Mouse (Mus musculus) heart, embryonic 14.5 days (tissue): ENCODE measurements around the gene Arvcf. TPM values are rescaled to one million over a fixed set of nuclear protein-coding genes. Genes with fewer than 3 reads are reported as not detected.

Experiments
- ATAC-seq: fragments of 200-750 bp; cut with Nextera tagmentation; 2 replicates; pipeline ENCODE4 v1.8.0; 2017; ENCODE audit warnings: low read depth, moderate TSS enrichment; ENCODE audit not compliant: insufficient number of reproducible peaks, insufficient read depth, low FRiP score
- H3K27ac ChIP-seq, 2 experiments: fragments of 200-500 bp in 1 of 2; fragments of 300-500 bp in 1 of 2; sonication (generic) in 1 of 2; replicated peaks in 1 of 2; 2 replicates each; pipeline ENCODE4 v1.5.1; 2012 to 2014; ENCODE audit warnings: low read depth in 2 of 2, low read length in 2 of 2, control low read depth in 1 of 2, mild to moderate bottlenecking in 1 of 2, mixed read lengths in 1 of 2; ENCODE audit not compliant: control insufficient read depth in 1 of 2, insufficient read depth in 1 of 2
- H3K27me3 ChIP-seq: fragments of 300-500 bp; sonication (generic); 2 replicates; pipeline ENCODE4 v1.6.1; 2014; ENCODE audit warnings: mild to moderate bottlenecking, low read length, control low read depth; ENCODE audit not compliant: control insufficient read depth, insufficient read depth
- H3K36me3 ChIP-seq: fragments of 300-500 bp; sonication (generic); 2 replicates; pipeline ENCODE4 v1.6.1; 2014; ENCODE audit warnings: mild to moderate bottlenecking, control low read depth, low read length, mixed read lengths; ENCODE audit not compliant: control insufficient read depth, insufficient read depth
- H3K4me1 ChIP-seq, 2 experiments: fragments of 200-500 bp in 1 of 2; fragments of 300-500 bp in 1 of 2; sonication (generic) in 1 of 2; 2 replicates each; pipeline ENCODE4 v1.6.1; 2012 to 2014; ENCODE audit warnings: low read length in 2 of 2, control low read depth in 1 of 2, mixed read lengths in 1 of 2; ENCODE audit not compliant: control insufficient read depth in 2 of 2, insufficient read depth in 2 of 2
- H3K4me2 ChIP-seq: fragments of 300-500 bp; sonication (generic); 2 replicates; pipeline ENCODE4 v1.6.1; 2014; ENCODE audit warnings: mild to moderate bottlenecking, low read length
- H3K4me3 ChIP-seq, 2 experiments: fragments of 200-500 bp in 1 of 2; fragments of 300-500 bp in 1 of 2; sonication (generic) in 1 of 2; 2 replicates each; pipeline ENCODE4 v1.5.1; 2012 to 2014; ENCODE audit warnings: low read length in 2 of 2, mild to moderate bottlenecking in 2 of 2, control low read depth in 1 of 2, low read depth in 1 of 2, moderate library complexity in 1 of 2; ENCODE audit not compliant: control insufficient read depth in 1 of 2, insufficient read depth in 1 of 2
- H3K9ac ChIP-seq: fragments of 300-500 bp; sonication (generic); 2 replicates; pipeline ENCODE4 v1.6.1; 2014; ENCODE audit warnings: mild to moderate bottlenecking, low read length
- H3K9me3 ChIP-seq: fragments of 300-500 bp; sonication (generic); 2 replicates; pipeline ENCODE4 v1.6.1; 2016; ENCODE audit warnings: low read length, control low read depth; ENCODE audit not compliant: control insufficient read depth
- WGBS: fragments of 180-500 bp; shearing (Covaris S2); extraction: QIAGEN DNeasy Blood & Tissue Kit; methylation state at CpG from one replicate; pipeline ENCODE4 v1.1.7; 2014; 5-methylcytosine and 5-hydroxymethylcytosine counted together
- polyA plus RNA-seq: library from polyadenylated mRNA; unstranded; fragments of >200 nt; fragmentation: Nextera tagmentation; extraction: Ambion mirVana; gene quantifications from 2 replicates; pipeline ENCODE4 v1.2.1, GENCODE M21; 2014

Gene Arvcf
- polyA plus RNA-seq, 1 experiment from 2014 or later: 32.3 TPM

DNA sequence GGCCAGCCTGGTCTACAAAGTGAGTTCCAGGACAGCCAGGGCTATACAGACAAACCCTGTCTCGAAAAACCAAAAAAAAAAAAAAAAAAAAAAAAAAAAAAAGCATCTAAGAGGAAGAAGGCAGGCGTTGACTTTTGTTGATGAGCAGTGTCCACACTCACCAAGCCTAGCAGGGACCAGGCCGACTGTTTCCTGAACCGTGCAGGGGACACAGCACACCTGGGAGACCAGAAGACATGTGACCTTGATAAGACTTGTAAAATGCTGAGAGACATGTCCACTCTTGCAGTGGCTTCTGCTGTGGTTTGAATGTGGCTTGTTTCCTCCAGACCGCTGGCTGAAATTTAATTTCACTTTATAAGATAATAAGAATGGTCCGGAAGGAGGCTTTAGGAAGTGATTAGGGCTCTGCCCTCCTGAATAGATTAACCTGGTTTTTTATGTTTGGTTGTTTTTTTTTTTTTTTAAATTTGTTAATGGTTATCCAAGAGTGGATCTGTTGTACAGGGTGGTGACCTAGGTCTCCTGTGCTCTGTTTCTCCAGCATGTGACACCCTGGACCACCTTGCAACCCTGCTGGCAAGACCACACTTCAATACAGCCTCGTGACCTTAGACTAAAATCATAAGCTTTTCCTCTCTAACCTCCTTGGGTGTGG lies 28.4 kb downstream of the Arvcf start:
- no peak for ATAC-seq
- Histone ChIP-seq H3K9me3 (no peaks in the 10 kb centered on the region), H3K4me3 (no peak overlapping the region), H3K9ac (no peak overlapping the region), H3K4me2 (no peak overlapping the region), H3K27ac (no peak overlapping the region), H3K27me3 (no peaks in the 10 kb centered on the region), H3K4me1 (peaks cover 13 to 20% of the 10 kb centered on the region in 2 experiments), H3K36me3 (no peaks in the 10 kb centered on the region)
- WGBS: 71% methylated on average over 6 of the region's 7 CpGs

DNA sequence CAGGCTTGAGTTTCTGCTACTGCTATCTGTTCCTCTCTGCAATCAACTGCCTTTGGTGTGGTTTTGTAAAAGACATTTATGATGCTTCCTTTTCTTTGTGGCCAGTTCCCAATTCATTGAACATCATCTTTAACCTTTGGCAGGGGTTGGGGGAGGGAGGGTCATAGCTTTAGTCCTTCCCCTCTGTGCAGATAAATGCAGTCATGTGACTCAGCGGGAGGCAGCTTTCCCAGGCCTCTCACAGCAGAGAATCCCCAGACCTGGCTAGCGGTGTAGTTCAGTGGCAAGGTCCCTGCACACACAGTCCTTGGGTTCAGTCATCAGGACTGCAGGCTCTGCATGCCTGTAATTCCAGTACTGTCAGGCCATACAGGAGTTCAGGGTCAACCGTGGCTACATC lies 29.2 kb downstream of the Arvcf start:
- WGBS: 15% methylated on average over 3 of the region's 3 CpGs
- Histone ChIP-seq H3K4me2 (no peak overlapping the region), H3K4me1 (peaks cover 13 to 20% of the 10 kb centered on the region in 2 experiments), H3K27ac (no peak overlapping the region), H3K4me3 (no peak overlapping the region), H3K36me3 (no peaks in the 10 kb centered on the region), H3K9me3 (no peaks in the 10 kb centered on the region), H3K9ac (no peak overlapping the region), H3K27me3 (no peaks in the 10 kb centered on the region)
- ATAC-seq: 0 out of 2 replicates have a peak, but pooled peaks have one; percentile 54

DNA sequence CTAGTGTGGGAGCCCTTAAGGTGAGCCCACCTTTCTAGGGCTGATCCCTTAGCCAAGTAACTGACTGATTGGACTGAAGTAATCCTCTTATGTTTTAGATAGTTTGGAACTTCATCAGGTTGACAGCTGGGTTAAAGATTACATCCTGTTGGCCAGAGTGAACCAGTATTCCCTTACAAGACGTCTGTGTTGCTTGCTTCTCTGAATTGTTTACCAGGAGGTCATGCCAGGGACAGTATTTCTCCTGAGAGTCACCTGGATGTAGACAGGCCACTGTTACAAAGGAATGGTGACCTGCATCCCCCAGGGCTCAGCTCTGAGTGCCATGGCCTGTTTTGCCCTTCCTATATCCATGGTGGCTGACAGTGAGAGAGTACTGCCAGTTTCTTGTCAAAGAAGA lies 30.5 kb downstream of the Arvcf start:
- Histone ChIP-seq H3K4me3 (no peak overlapping the region), H3K4me1 (peaks cover 16 to 27% of the 10 kb centered on the region in 2 experiments), H3K9me3 (no peaks in the 10 kb centered on the region), H3K36me3 (no peaks in the 10 kb centered on the region), H3K27ac (no peak overlapping the region), H3K9ac (no peak overlapping the region), H3K4me2 (no peak overlapping the region), H3K27me3 (no peaks in the 10 kb centered on the region)
- no peak for ATAC-seq
- 55% methylated on average over 1 of the region's 1 CpGs for WGBS

DNA sequence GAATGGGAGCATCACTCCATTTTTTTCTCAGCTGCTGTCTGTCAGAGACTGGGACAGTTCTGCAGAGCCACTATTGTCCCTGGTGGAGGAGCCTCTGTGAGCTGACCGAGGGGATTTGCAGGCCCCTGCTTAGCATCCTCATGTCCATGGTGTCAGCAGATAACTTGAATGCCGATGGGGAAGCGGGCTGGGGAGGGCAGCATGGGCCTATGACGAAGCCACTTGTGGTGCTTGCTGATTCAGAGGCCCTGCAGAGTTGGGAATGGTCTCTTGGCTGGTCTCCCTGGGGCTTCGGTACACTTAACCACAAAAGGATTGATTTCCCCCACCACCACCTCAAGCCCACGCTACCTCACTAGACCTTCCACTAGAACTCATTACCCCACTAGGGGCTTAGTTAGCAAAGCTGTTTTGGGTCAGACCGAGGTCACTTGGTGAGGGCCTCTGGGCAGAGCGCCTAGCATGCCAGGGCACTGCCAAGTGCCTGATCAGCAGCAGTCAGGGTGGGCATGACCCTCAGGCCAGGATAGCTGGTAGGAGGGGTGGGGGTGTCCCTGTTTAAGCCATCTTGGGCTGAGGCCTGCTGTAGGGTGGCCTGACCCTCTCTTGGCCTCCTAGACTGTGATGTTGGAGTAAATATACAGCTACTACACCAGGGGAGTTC lies 31.5 kb downstream of the Arvcf start:
- no peak overlapping the region; a peak in 1 of 4 replicates for H3K27ac ChIP-seq
- H3K9me3 ChIP-seq: no peaks in the 10 kb centered on the region
- no peak for ATAC-seq
- WGBS: 51% methylated on average over 8 of the region's 8 CpGs
- peaks cover 20 to 33% of the 10 kb centered on the region in 2 experiments for H3K4me1 ChIP-seq
- no peaks in the 10 kb centered on the region for H3K27me3 ChIP-seq
- H3K4me2 ChIP-seq: no peak overlapping the region
- 0 out of 2 replicates have a peak overlapping the region, but pooled peaks have one; percentile 31 for H3K9ac ChIP-seq
- no peaks in the 10 kb centered on the region for H3K36me3 ChIP-seq
- no peak overlapping the region for H3K4me3 ChIP-seq

DNA sequence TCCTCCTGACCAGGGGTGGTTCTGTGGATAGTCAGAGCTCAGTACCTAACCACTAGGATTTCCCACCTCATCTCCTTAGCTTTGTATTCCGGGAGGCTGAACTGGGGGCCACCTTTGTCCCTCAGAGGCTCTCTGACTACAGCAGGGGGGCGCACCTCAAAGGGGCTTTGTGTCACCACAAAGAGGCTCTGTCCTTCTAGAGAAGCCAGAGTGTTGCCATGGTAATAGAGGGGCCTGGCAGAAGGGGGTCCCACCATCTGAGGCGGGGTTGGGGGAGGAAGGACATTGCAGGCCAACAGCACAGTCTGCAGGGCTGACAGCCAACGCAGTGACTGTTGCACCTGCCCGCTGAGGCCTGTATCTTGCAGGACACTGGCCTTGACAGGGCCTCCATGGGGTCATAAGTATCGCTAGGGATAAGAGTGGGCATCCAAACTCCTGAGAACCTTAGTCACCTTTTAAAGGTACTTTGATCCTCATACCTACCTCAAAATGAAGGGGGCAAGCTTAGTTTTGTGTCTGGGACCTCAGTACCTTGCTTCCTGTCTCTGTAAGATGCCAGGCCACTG lies 32.6 kb downstream of the Arvcf start:
- no peak overlapping the region for H3K27ac ChIP-seq
- no peaks in the 10 kb centered on the region for H3K9me3 ChIP-seq
- 62% methylated on average over 6 of the region's 6 CpGs for WGBS
- no peak overlapping the region for H3K4me2 ChIP-seq
- no peaks in the 10 kb centered on the region for H3K27me3 ChIP-seq
- H3K4me3 ChIP-seq: no peak overlapping the region
- no peaks in the 10 kb centered on the region for H3K36me3 ChIP-seq
- no peak overlapping the region for H3K9ac ChIP-seq
- peaks cover 23 to 33% of the 10 kb centered on the region in 2 experiments for H3K4me1 ChIP-seq
- no peak for ATAC-seq

DNA sequence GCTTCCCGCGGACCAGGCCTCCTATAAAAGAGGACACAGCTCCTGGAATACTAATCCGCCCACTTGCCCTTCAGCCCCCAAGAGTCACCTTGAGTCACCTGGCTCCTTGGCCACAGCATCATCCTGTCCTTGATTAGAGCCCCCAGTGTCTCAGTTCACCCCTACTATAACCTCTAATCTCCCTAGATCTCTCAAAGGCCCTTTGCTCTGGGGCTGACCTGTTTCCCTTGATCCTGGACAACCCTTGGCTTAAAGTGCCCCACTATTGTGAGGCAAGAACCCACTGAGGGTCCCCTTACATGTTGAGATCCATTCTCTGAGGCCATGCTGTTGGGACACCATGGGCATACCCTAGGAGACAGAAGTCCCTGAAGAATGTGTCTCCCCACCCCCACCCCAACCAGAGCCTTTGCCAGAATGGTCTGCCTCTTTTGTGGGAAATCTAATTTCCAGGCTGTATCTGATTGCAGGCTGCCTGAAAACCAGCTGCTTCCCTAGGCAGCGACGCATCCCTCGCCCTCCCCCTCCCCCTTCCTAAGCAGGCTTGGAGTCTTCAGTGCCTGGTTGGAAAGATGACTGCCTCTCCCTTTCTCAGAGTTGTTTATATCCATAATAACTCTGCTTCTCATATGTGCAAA lies 33.8 kb downstream of the Arvcf start:
- Histone ChIP-seq H3K27ac (no peak overlapping the region), H3K4me1 (peaks cover 22 to 33% of the 10 kb centered on the region in 2 experiments), H3K9me3 (no peaks in the 10 kb centered on the region), H3K36me3 (no peaks in the 10 kb centered on the region), H3K4me2 (no peak overlapping the region), H3K27me3 (no peaks in the 10 kb centered on the region), H3K4me3 (no peak overlapping the region), H3K9ac (no peak overlapping the region)
- WGBS: 64% methylated on average over 6 of the region's 6 CpGs
- ATAC-seq: no peak

DNA sequence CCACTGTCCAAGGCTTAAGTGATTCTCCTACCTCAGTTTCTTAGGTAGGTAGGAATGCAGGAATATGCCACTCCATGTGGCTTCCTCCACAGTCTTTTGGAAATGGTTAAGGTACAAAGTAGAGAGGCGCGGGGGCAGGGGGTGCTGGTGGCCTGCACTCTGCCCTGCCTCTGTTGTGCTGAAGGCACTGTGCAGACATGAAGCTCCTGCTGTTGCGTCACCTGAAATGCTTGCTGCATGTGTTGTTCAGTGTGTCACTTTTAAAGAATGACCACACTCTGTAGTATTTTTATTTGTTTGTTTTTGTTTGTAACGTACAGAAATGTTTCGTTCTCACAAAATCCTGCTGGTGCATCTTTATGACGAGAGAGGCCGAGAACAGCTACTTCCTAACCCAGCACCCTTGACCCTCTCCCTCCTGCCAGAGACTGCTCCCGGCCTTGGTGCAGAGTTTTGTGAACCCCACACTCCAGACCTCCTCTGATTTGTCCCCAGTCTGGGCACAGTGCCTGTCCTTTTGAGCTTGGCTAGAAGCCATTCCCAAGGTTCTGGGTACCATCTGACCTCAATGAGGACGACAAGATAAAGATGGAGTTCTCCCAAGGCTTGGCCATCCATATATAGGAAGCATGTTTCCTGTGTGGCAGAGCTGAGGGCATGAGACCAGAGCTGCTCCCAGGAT lies 35.2 kb downstream of the Arvcf start:
- 0 out of 2 replicates have a peak, but pooled peaks have one; percentile 12 for ATAC-seq
- Histone ChIP-seq H3K27me3 (no peaks in the 10 kb centered on the region), H3K9ac (no peak overlapping the region; the same call in 1 of the 2 replicates), H3K4me1 (peaks cover 26 to 40% of the 10 kb centered on the region in 2 experiments), H3K27ac (no peak overlapping the region), H3K4me2 (no peak overlapping the region), H3K9me3 (no peaks in the 10 kb centered on the region), H3K36me3 (no peaks in the 10 kb centered on the region), H3K4me3 (no peak overlapping the region)
- WGBS: 74% methylated on average over 9 of the region's 9 CpGs
